Mouse (Mus musculus) liver, postnatal 0 days (tissue): ENCODE data around the gene Adamts16.

Source experiments
- CTCF ChIP-seq: sonication (generic); IDR thresholded peaks from 2 replicates; pipeline ENCODE4 v1.5.1; 2016; ENCODE audit warnings: antibody characterized with exemption, low read depth
- EP300 ChIP-seq: IDR thresholded peaks from 2 replicates; pipeline ENCODE4 v1.6.1; 2016; ENCODE audit warnings: antibody characterized with exemption, low read depth, mild to moderate bottlenecking

DNA sequence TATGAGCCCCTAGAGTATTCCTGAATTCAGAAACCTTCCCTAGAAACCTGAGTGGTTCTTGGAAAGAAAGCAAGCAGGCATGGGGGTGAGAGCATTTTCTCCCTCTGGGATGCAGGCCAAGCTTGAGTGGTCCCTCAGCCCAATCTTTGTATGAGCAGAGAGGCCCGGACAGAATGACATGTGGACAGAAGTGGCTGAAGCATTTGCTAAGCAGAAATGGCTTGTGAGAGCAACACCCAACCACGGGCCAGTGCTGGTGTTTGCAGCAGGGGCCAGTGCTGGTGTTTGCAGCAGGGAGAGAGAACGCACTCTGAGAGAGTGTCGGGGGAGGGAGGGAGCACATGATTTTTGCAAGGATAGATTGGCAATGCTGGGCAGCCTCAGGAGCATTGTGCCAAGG, 105.2 kb downstream of the Adamts16 start:
- TF ChIP-seq CTCF (no peak), EP300 (no peak)
